Mouse (Mus musculus): Measurements from ENCODE around the gene Ppp1r26.

Ppp1r26 gene

GRCm38 (mm10) chr2:28498431-28498830 lies 51.8 kb downstream of the Ppp1r26 start:
- no peak for DNase-seq (ENCODE audit: low spot score)

- no peak for DNase-seq (ENCODE audit: low spot score)
Observed at GRCm38 (mm10) chr2:28502987-28503386, 56.4 kb downstream of the Ppp1r26 start.

- DNase-seq (ENCODE audit: low spot score), result no peak
Observed at GRCm38 (mm10) chr2:28504676-28505075, 58.1 kb downstream of the Ppp1r26 start.

Data from embryo, embryonic 10 days (tissue).